Mouse (Mus musculus) cortical plate, adult 2 months (tissue): ENCODE results near the gene Cwc27.

Experiments used
- CTCF ChIP-seq: fragments of 200-500 bp; IDR thresholded peaks from 2 replicates; pipeline ENCODE4 v1.5.1; 2011; ENCODE audit warnings: mild to moderate bottlenecking, control low read depth, low read length; ENCODE audit not compliant: insufficient read depth; ENCODE audit errors: extremely low read depth
- POLR2A ChIP-seq: fragments of 200-500 bp; IDR thresholded peaks from 2 replicates; pipeline ENCODE4 v1.6.1; 2011; ENCODE audit warnings: mild to moderate bottlenecking, low read length, control low read depth; ENCODE audit not compliant: insufficient read depth; ENCODE audit errors: extremely low read depth

DNA sequence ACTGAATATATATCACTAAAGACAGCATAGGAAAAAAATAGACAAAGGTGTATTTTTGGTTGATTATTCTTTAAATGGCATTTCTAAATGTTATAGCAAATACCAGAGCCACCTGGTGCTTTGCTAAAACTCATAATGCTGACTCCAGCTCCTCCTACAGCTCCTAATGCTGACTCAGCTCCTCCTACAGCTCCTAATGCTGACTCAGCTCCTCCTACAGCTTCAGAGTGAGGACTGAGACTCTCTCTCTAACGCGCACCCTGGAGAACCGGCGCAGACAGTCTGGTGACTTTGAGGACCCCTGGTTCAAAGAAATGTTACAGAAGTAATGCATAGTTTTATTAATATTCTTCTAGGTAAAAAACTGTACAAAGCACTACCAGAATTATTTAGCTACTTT is 74.1 kb downstream of the Cwc27 start:
- TF ChIP-seq POLR2A (no peak), CTCF (no peak)
